Mouse (Mus musculus) layer of hippocampus, postnatal 36 days (tissue): ENCODE measurements around the gene Olfr149. TPM values are rescaled to one million over a fixed set of nuclear protein-coding genes. Genes with fewer than 3 reads are reported as not detected.
"Not testable (repeated sequence)": the region's sequence is repeated elsewhere in the genome, so short reads cannot be mapped to it uniquely, and the experiment has no call there.

ENCODE experiments used
- DNase-seq, 2 experiments: peaks; one replicate each; pipeline ENCODE4 v3.0.0; 2022
- total RNA-seq, 2 experiments: library from RNA; stranded (reverse); gene quantifications; 2 replicates each; pipeline ENCODE4 v1.2.3; 2021

Olfr149 gene
- not detected for total RNA-seq

DNA sequence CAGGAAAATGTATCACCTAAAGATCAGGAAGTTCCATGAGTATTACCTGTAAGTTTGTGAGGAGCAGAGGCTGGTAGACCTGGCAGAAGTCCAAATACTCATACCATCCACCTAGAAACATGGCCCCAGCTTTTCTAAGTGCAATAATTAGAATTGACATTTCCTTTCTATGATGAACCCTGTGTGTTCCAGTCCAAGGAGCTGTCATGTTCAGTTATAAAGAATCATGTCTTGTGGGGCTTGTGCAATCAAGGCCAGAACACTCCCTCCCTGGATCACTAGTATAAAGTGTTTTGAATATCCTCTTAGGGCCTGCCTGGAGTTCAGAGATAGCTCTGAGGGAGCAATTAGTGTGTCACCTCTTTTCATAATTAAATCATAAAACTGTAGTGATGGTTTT lies at the start of gene Olfr149:
TSS of gene Olfr149 (minus strand) at position 101 of the 400 bp plus-strand sequence.
- no peak for DNase-seq

DNA sequence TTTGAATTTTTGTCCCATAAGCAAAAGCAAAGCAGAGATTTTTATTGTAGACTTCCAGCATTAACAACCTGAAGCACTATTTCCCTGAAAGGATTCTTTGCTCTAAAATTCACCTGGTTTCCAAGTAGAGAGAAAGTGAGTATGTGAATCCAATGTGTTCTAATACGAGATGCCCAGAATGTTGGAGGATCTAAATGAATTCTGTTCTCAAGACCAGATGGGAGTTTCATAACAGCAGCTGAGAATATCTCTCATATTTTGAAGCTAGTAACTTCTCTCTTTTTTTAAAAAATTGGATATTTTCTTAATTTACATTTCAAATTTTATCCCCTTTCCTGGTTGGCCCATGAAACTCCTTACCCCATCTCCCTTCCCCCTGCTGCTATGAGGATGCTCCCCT lies 39.5 kb upstream of the Olfr149 start:
- DNase-seq: peak in 1 of 2 experiments; percentile 1

DNA sequence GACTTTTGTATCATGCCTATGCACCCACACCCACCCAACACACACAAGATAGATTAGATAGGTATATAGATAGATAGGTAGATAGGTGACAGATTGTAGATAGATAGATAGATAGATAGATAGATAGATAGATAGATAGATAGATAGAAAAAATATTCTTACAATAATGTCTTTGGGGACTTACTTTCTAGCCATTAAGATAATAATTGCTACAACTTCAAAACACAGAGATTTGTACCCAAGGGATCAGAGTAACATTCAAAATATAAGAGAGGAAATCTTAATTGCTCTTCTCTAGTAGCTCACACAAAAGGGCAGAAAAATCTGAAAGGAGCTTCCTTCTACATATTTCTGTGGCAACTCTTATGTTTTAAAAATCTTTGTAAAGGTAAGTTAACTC lies 39.0 kb upstream of the Olfr149 start, which contains the start of gene Olfr967:
TSS of gene Olfr967 (plus strand) at position 301 of the 400 bp plus-strand sequence.
- no peak for DNase-seq

DNA sequence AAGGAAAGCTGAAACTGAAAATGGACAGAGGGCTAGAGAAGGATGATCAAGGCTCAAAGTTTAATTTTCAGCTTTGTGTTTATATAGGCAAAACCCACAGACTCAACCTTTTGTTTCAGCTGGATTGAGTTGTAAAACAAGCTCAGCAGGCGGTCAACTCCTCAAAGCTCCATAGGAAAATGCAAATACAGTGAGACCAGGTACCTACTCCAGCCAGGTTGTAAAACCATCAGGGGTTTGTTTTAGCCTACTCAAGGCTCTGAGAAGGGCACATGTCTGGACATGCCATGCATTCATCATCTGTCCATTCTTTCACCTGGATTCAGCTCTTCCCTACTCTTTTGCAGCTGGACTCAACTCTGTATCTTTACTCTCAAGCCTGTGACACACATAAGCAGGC lies 33.8 kb upstream of the Olfr149 start:
- no peak for DNase-seq

DNA sequence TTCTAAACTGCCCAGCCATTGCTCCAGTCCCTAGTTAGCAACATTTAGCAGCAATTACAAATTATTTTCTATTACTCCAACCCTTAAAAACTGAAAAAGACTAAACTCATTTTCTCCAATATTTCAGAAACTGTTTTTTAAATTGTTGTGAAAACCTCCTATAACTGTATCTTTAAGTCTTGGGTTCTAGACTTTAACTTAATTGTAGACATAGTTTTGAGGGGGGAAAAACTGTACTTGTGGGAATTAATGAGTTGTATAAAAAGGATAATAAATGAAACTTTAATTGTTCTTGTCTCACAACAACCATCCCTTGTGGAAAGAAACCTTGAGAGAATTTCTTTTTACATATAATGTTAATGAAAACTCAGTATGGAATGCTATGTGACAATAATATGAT lies 23.8 kb upstream of the Olfr149 start, which contains the start of gene Olfr150:
TSS of gene Olfr150 (plus strand) at position 301 of the 400 bp plus-strand sequence.
- no peak for DNase-seq

DNA sequence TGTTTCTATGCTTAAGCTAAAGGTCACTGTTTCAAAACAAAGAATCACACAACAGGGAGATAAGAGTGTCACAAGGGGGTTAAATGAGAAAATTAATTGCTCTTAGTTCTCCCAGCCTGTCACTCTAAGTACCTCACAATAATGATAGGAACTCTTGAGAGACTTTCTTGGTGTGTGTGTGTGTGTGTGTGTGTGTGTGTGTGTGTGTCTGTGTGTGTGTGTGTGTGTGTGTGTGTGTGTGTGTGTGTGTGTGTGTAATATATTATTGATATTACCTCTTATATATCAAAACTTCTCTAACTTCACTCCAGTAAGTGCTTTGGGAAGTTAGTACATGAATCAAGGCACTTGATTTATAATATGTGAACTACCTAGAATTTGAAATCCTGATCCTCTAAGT lies 4.1 kb upstream of the Olfr149 start, which contains the start of gene Olfr965:
TSS of gene Olfr965 (plus strand) at position 301 of the 400 bp plus-strand sequence.
- DNase-seq: no peak

DNA sequence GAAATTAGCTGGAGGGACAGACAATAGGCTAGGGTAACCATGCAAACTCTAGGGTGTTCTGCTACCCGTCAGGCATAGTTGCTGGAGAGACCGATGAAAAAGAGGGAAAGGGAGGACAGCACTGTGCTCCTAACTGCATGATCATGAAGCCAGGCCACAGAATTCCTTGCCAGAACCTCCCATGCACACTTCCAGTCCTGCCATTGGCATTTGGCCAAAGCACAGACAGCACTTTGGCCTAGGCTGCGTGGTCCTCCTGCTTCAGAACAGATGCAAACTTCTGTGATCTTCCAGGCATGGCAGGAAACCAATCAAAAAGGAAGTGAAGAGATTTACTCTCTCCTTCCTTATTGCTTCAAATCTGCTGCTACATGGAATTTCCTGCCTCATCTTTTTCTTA lies 2.0 kb upstream of the Olfr149 start:
- no peak for DNase-seq

DNA sequence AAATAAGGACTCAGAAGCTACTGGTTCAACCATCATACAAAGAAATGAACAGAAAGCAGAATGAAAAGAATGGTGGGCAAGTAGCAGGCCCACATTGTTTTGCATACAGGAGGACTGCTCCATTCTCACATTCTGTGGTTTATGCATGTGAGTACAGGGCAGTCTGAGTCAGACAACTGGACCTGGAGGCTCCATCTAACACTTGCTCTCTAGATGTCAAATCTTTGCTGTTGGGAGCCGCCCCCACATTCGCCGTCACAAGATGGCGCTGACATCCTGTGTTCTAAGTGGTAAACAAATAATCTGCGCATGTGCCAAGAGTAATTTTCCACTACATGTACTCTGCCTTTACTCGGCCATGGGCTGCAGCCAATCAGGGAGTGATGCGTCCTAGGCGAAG lies 5.8 kb downstream of the Olfr149 start:
- DNase-seq: not testable (repeated sequence)

DNA sequence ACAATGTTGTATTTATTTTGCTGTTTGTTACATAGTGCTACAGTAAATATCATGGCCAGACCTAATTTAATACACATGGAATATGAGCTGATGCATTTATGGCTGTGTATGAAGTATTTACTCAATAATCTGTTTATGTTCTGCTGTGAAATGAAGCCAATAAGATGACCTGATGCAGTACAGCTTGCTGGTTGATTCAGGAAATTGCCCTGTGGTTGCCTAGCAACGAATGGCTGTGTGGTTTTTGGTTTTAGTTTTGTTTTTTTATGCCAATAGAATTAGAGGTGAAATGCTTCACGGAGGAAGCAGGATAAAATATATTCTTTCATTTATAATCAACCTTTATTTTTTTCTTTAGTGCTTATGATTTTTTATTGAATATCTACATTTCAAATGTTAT lies 27.6 kb downstream of the Olfr149 start:
- DNase-seq: no peak

DNA sequence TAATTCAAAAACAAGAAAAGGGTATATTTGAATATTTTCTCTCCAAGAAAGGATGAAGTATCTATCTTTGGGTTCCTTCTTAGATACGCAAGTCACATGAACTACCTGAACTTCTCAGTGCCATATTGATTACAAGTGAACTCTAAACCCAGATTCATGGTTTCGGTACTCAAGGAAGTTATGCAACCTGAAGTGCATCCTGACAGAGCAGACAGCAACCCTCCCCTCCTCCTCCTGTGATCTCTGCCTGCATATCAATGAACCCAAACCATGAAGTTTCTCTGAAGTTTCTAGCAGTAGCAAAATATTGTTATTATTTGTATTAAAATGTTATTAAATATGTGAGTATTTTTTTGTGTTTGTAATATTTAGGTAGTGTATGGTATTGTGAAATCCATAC lies 28.4 kb downstream of the Olfr149 start:
- DNase-seq: no peak

DNA sequence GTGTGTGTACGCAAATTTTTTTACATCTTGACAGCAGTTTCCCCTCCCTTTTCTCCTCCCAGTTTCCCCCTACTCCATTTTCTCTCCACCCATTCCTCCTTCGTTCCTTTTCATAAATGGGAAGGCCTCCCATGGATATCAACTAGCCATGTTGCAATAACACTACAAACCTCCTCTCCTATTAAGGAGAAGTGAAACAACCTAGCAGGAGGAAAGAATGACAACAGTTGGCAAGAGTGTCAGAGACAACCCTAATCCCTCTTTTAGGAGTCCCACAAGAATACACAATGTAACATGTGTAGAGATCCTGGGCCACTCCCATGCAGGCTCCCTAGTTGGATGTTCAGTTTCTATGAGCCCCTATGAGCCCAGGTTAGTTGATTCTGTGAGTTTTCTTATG lies 32.1 kb downstream of the Olfr149 start:
- DNase-seq: no peak

DNA sequence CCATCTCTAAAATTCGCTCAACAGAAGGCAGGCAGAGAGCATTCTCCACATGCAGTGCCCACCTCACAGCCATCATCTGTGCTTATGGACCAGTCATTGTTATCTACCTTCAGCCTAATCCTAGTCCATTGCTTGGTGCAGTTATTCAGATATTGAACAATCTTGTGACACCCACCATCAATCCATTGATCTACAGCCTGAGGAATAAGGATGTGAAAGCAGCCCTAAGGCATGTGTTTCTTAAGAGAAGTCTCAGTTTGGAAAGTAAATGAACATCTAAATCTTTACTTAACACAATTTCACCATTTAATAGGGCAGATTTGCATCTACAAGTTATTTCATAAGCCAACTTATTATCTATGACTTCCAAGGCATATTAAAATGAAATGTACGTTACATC lies 37.2 kb downstream of the Olfr149 start:
- no peak for DNase-seq

DNA sequence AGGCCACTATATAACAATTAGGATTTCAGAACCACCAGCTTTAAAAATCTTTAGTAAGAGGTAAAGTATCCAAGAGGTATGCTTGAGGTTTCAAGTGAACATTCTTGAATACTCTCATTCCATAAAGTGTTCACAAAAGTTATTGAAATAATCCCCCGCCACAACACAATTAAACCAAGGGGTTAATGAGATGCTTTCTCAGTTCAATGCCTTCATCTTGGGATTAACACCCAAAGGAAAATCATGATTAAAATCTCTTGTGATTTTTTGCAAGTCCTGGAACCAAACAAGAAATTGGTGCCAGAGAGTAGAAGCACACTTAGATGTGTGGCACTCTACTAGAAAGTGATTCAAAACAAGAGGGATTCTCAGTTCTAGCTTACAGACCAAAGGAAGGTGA lies 40.0 kb downstream of the Olfr149 start, which contains the start of gene Olfr963:
TSS of gene Olfr963 (plus strand) at position 301 of the 400 bp plus-strand sequence.
- no peak for DNase-seq

DNA sequence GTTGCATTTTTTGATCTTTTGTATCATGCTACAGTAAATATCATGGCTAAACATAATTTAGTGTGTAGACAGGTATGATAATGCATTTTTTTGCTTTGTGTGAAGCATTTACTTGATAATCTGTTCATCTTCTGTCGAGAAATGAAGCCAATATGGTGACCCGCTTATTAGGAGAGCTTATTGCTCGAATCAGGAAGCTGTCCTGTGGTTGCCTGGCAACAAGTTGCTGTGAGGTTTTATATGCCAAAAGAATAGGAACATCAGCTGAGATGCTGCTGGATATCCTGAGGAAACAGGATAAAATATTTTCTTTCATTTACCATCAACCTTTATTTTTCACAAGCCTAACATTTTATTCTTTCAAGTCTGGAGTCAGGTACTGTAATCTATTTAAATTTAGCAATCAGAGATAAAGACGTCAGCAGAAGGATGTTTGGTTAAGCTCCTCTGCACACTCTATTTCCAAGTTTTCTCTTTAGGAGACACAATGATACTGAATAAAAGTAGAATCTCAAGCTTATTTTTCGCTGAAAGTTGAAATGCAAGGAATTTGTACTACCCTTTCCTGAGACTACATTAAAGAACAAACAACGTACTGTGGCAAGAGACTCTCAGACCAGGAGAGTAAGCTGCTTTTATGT lies 52.0 kb downstream of the Olfr149 start:
- no peak for DNase-seq

Other genes with a start within 250 kb of the Olfr149 start
- not detected for gene Olfr955, start 235.2 kb downstream of the Olfr149 start, total RNA-seq
- not detected for gene Olfr44, start 213.1 kb downstream of the Olfr149 start, total RNA-seq
- gene Olfr957, start 191.3 kb downstream of the Olfr149 start, total RNA-seq: not detected
- not detected for gene Olfr958, start 153.1 kb downstream of the Olfr149 start, total RNA-seq
- gene Olfr959, start 131.5 kb downstream of the Olfr149 start, total RNA-seq: not detected
- 1 to 10 TPM; 4.1 to 4.2 TPM for gene AW551984, start 102.7 kb downstream of the Olfr149 start, total RNA-seq
- not detected for gene Olfr148, start 96.5 kb downstream of the Olfr149 start, total RNA-seq
- not detected for gene Olfr960, start 85.7 kb downstream of the Olfr149 start, total RNA-seq
- not detected for gene Olfr961, start 62.0 kb downstream of the Olfr149 start, total RNA-seq
- not detected for gene Olfr963, start 39.9 kb downstream of the Olfr149 start, total RNA-seq
- gene Olfr965, start 4.2 kb upstream of the Olfr149 start, total RNA-seq: not detected
- not detected for gene Olfr150, start 23.9 kb upstream of the Olfr149 start, total RNA-seq
- gene Olfr967, start 39.1 kb upstream of the Olfr149 start, total RNA-seq: not detected
- gene Olfr968, start 76.1 kb upstream of the Olfr149 start, total RNA-seq: not detected
- gene Olfr969, start 83.8 kb upstream of the Olfr149 start, total RNA-seq: not detected
- gene Olfr970, start 101.7 kb upstream of the Olfr149 start, total RNA-seq: not detected
- gene Olfr971, start 129.8 kb upstream of the Olfr149 start, total RNA-seq: not detected
- not detected for gene Olfr972, start 159.3 kb upstream of the Olfr149 start, total RNA-seq
- not detected for gene Olfr229, start 200.2 kb upstream of the Olfr149 start, total RNA-seq
- not detected for gene Olfr974, start 230.4 kb upstream of the Olfr149 start, total RNA-seq
- not detected for gene Olfr975, start 244.9 kb upstream of the Olfr149 start, total RNA-seq